Mouse (Mus musculus) lung, postnatal 0 days (tissue): ENCODE data around the gene Nudt5.

Source experiments
- CTCF ChIP-seq: IDR thresholded peaks from 2 replicates; pipeline ENCODE4 v1.5.1; 2016; ENCODE audit warnings: antibody characterized with exemption, mild to moderate bottlenecking
- EP300 ChIP-seq: IDR thresholded peaks from 2 replicates; pipeline ENCODE4 v1.6.1; 2016; ENCODE audit warnings: antibody characterized with exemption, mild to moderate bottlenecking, control low read depth

- no peak for TF ChIP-seq CTCF
- TF ChIP-seq EP300: no peak
These were observed 49.5 kb downstream of the Nudt5 start for GRCm38 (mm10) chr2:5894296-5894695.
